Mouse (Mus musculus) adrenal gland, adult 2 months (tissue): ENCODE measurements at regions not wholly inside any gene's neighbourhood (a gene's known extent, or its start where the extent isn't known, plus 50 kb on each side); places are given as distances from the start of the nearest gene placed in this dataset.

Source experiments
- DNase-seq: peaks from one replicate; pipeline ENCODE4 v3.0.0; 2021

GRCm38 (mm10) chr11:24613529-24613928, 535.7 kb downstream of the Bcl11a start:
- DNase-seq, result no peak

DNA sequence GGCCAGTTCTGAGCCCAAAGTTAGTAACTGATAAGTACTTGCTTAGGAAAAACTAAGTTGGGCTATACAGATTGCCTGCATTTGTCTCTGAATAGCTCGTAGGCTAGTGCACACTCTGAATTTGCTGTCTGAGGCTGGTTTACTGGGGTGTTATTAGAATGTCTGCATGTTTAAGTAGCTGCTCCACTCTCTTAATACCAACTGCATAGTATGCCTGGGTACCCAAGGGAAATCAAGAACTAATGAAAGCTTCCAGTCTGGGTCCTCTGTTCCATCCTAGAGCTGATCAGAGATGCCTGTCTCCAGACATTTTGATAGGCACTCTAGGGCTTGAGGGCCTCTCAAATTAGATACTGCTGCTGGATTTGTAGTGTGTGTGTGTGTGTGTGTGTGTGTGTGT, 537.6 kb downstream of the Bcl11a start:
- no peak for DNase-seq

DNA sequence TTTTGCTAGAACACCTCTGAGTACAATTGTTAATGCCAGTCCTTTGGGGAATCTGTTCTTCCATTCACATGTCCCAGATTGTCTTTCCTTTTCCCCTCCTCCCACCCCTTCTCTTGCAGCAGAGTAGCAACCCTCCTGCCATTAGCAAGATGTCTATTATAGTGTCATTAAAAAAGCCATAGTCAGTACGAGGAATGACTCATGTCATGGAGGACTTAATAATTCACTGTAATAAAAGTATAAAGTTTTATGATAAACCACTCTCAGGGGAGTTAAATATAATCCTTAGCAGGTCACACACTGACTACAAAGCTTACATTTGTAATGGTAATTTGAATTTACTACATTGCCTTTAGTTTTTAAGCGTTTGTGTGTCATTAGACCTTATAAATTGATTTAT, 540.7 kb downstream of the Bcl11a start:
- no peak for DNase-seq

DNA sequence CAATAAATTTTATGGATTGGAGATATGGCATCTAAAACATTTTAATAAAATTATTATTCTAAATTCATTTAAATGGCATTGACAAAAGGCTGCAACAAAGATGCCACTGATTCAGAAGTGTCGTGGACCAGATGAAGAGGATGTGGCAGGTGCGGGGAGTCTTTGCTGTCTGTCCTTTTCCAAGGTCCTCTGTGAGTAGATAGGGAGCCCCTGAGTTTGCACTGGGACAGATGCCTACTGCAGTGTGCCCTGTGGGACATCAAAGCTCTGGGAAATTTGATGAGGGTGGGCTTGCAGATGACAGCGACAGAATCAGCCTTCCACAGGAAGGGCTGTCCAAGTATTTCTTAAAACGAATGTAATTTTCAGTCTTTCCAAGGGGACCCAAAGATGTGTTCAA, 541.2 kb downstream of the Bcl11a start:
- no peak for DNase-seq

DNA sequence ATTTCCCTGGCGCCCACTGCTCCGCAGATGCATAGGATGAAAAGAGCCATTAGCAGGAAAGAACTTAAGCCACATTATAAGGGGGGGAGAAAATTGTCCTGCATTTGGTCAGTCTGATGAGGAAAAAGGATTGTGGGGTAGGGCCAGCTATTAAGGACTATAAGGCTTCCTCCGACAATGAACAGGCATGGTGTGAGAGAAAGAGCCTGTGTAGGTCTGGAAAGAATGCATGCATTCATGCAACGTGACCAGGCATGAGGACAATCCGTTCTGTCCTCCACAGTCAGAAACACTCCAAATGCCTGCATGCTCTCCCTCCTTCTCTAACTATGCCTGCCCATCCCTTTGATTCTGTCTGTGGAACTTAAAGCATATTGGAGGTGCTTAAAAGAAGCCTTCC, 550.8 kb downstream of the Bcl11a start:
- no peak for DNase-seq

- DNase-seq, result no peak
Observed at GRCm38 (mm10) chr11:24629431-24629830, 551.6 kb downstream of the Bcl11a start.

- DNase-seq, result no peak
Observed at GRCm38 (mm10) chr11:24630403-24630900, 552.6 kb downstream of the Bcl11a start.

DNA sequence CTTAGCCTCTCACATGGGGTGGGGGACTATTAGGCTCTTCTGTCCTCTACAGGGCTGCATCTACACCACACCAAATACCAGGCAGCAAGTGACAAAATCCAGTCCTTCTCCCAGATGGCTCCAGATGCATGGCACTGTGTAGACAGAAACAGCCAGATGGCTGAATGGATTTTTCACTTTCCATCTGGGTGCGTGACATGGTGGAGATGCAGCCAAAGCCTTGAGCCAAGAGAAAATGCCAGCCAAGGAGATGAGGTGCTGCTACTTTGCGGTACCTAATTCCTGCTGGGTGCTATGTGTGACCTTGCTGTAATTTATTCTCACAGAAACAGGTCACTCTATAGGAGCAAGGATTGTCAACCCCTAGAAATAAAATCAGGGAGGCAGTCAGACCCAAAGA, 553.8 kb downstream of the Bcl11a start:
- no peak for DNase-seq

GRCm38 (mm10) chr11:24636716-24637115, 558.9 kb downstream of the Bcl11a start:
- DNase-seq, result no peak

- DNase-seq, result no peak
Observed at GRCm38 (mm10) chr11:24643439-24644109, 565.7 kb downstream of the Bcl11a start.

DNA sequence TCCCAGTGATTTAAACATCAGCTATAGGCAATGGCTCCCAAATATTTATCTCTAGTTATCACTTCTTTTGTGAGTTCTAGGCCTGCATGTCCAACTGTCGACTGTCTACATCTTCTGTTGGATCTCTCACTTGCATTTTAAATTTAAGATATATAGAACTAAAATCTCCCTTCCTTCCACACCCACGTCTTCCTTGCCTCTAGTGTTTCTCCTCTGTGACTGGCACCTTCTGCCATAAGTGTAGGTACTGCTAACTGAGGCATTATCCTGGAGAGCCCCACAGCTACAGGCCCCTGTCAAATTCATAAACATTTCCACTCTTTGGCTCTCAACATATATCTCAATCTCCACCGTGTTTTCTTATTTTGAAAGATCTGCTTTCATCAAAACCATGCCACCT, 575.0 kb downstream of the Bcl11a start:
- DNase-seq, result no peak

DNA sequence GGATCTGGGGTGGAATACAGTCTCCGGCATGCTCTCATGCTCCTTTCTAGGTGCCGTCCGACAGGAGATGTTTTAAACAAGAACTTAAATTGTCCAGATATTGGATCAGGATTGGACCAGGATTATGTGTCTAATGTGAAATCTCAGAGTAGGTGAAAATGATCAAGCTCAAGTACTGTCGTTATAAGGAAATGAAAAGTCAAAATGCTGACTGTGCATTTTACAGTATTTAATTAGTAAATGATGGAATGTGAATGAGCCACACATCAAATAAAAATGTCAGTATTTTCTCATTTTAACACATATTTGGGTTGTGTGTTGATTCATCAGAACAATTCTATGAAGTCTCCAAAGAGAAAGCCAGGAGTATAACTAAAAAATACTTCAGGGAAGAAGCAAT, 586.2 kb downstream of the Bcl11a start:
- DNase-seq, result no peak

- DNase-seq, result no peak
Observed at GRCm38 (mm10) chr11:24665310-24665709, 587.5 kb downstream of the Bcl11a start.

- no peak for DNase-seq
Observed at GRCm38 (mm10) chr11:24671662-24672061, 593.8 kb downstream of the Bcl11a start.

DNA sequence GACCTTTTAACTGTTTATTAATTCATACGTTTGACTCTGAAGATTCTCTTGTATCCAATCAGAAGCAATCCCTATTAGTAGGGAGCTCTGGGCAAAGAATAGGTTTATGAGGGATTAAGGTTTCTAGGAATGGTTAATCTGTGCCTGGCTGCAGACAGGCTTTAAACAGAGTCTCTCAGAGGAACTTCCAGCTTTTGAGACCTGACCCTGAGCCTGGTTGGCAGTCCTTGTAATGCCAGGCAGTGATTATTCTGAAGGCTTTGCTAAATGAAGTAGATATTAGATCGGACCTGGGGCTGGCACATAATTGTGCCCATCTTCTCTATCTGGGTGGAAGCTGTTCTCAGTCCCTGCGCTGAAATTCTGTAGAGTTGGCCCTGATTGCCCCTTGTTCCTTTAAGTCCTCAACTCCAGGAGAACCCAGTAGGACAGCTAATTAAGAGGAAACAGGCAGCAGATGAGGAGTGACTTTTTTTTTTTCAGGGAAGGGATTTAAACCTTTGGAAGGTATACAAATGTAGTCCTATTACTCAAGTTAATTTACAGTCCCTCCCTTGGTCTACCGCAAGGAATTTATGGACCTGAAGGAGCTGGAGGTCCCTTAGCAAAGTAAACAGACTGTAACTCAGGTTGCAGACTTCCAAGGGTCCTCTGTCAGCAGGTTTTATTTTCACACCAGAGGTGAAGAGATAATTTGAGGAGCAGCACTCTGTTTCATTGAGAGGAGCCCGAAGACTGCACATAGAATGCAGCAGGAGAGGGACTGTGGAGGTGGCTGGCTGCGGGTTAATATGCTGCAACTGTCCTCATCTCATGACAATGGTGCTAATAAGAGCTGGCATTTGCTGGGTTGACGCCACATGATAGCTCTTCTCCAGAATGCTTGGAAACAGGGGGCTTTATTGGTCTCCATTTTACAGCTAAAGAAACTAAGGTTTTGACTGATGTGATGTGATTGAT, 595.7 kb downstream of the Bcl11a start:
- peak; percentile 28 for DNase-seq

DNA sequence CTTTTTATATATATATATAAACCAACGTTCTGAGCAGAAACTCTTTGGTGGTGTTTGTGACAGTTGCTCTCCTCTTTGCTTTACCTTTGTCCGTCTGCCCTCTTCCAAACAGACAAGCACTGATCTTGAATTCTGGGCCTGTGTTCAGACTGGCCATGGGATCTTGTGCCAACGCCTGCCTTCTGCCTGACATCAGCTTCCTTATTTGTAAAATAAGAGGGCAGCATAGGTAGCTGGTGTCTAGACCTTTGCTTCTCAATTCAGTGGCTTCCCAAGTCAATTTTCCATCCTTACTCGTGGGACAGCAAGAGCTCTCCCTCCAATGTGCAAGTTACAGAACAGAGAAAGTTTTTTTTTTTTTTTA, 596.3 kb downstream of the Bcl11a start:
- DNase-seq, result peak; percentile 10

DNA sequence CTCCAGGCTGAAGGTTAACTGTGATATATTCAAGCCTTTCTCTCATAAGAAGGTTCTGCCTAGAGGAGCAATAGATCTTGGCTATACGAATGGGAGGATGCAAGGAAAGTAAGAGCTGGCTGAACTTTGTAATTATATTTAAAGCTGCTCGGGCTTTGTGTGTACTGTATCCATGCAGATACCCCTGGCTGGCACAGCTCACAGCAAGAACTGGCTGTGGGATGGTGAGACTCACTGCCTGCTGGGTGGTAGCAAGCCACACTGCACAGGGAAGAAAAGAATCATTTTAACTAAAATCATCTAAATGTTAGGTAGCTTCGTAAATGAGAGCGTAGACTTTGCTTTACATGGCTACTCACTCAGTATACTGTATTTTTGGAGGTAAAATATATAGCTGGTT, 599.2 kb downstream of the Bcl11a start:
- no peak for DNase-seq

- DNase-seq, result no peak
Observed at GRCm38 (mm10) chr11:24679581-24679980, 601.7 kb downstream of the Bcl11a start.

DNA sequence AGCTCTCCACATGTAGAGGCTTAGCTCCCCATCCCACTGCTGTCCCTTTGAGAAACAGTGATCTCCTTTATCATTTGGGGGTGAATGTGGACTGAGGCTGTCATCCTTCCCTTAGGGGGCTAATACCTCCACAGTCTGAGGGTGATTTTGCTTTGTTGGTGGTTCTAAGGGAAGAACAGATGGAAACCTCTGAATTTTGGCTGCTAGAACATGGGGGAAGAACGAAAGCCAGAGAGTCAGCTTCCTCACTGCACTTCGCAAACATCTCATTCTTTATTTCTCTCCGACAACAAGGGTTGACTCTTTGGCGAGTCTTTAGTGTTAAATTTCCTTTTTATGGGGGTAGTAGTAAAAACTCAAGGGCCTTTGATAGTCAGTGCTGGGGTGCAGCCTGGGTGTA, 604.6 kb downstream of the Bcl11a start:
- no peak for DNase-seq

- DNase-seq, result no peak
Observed at GRCm38 (mm10) chr11:24685545-24686467, 608.0 kb downstream of the Bcl11a start.

DNA sequence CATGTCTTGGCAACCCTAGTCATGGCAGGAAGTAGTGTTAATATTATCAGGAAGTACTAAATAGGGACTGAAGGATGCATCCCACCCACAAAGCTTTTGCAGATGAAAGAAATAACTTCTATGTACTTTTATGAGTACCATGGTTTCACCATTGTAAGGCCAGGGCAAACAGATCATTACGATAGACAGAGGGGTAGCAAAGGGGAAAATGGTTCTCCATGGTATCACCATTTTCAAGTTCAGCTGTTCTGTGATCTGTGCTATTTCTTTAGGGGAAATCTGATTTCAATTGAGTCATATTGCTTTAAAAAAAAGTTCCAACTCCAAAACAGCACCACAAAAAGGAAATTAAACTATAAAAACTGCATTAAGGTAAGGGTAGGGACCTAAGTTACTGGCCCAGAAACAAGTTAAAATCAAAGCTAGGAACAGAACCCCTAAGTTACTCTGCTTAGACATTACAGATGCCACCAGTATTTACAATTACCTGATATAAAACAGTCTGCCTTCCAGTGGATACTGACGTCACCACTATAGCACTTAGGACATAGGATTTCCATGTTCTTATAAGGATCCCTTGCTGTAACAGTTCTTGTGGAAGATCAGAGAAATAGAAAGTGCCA, 610.4 kb downstream of the Bcl11a start:
- DNase-seq, result no peak
